Mouse (Mus musculus) gastrocnemius, postnatal 36 days (tissue): Measurements from ENCODE around the gene Rtn4rl2. TPM values are rescaled to one million over a fixed set of nuclear protein-coding genes. Genes with fewer than 3 reads are reported as not detected.

Experiments
- DNase-seq, 2 experiments: peaks; one replicate each; pipeline ENCODE4 v3.0.0; 2022
- intact Hi-C: fragments of 180-260 bp; cut with DNase I; formaldehyde crosslinking; loops from one replicate; pipeline ENCODE4 v1.15.1; 2025
- microRNA-seq, 2 experiments: library from miRNA; unstranded; fragments of <30 nt; microRNA quantifications; one replicate each; pipeline ENCODE4 v1.2.0; 2021
- total RNA-seq, 2 experiments: library from RNA; stranded (reverse); gene quantifications; 2 replicates each; pipeline ENCODE4 v1.2.3; 2021

Rtn4rl2 gene
- total RNA-seq, 2 experiments from 2014 or later: 0.20 to 0.26 TPM

DNA sequence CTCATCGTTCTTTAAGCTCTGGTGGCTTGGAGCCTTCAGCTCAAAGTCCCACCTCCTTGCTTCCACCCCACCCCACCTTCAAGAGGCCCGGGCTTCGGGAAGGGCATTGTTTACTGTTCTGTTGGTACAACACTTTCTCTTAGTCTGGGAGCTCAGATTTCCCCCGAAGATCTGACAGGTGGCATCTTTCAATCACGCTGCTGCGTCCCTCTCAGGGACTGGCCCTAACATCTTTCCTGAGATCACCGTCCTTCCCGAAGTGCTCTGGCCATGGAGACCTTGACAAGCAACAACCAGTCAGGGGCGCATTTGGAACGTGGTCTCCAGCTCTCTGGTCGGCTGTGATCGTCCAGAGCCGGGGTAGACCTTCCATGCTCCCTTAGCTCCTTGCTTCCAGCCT lies 64.0 kb downstream of the Rtn4rl2 start, which contains the start of gene Smtnl1:
Gene Smtnl1, minus strand, starts transcription at position 101 of the 400 bp plus-strand sequence.
- intact Hi-C loops: loop anchor here (10.0 kb wide), 1 partner anchor 222 kb away; the partner anchor contains the start of gene Tnks1bp1
- DNase-seq: no peak

Small RNAs within 50 kb of the gene (microRNA-seq; reads per million reads assigned to microRNA genes)
- 0 reads per million in 2 experiments for gene Gm24332

Other genes starting within 250 kb of the Rtn4rl2 start
- gene Ctnnd1, start 235.9 kb downstream of the Rtn4rl2 start, total RNA-seq: 10 to 100 TPM; 28.8 to 29.9 TPM
- gene Btbd18, start 227.6 kb downstream of the Rtn4rl2 start, total RNA-seq: not detected
- 10 to 100 TPM in 1 of 2 experiments, 1 to 10 TPM in 1; 6.8 to 13.0 TPM for gene Selenoh, start 215.9 kb downstream of the Rtn4rl2 start, total RNA-seq
- not detected for gene Gm28635, start 208.7 kb downstream of the Rtn4rl2 start, total RNA-seq
- 1 to 10 TPM; 5.2 to 6.7 TPM for gene Med19, start 208.3 kb downstream of the Rtn4rl2 start, total RNA-seq
- 10 to 100 TPM; 45.8 to 50.2 TPM for gene Tmx2, start 207.6 kb downstream of the Rtn4rl2 start, total RNA-seq
- 10 to 100 TPM; 57.5 to 62.2 TPM for gene Zdhhc5, start 171.5 kb downstream of the Rtn4rl2 start, total RNA-seq
- 1 to 10 TPM; 2.8 to 3.6 TPM for gene Clp1, start 159.4 kb downstream of the Rtn4rl2 start, total RNA-seq
- gene Ypel4, start 152.7 kb downstream of the Rtn4rl2 start, total RNA-seq: under 1 TPM; 0.35 to 0.61 TPM
- under 1 TPM in 1 of 2 experiments, not detected in 1; 0.51 TPM for gene Gm19426, start 143.1 kb downstream of the Rtn4rl2 start, total RNA-seq
- gene Serping1, start 111.3 kb downstream of the Rtn4rl2 start, total RNA-seq: 10 to 100 TPM; 44.8 to 46.5 TPM
- 1 to 10 TPM; 2.6 to 3.5 TPM for gene Ube2l6, start 87.9 kb downstream of the Rtn4rl2 start, total RNA-seq
- gene Smtnl1, start 64.1 kb downstream of the Rtn4rl2 start, total RNA-seq: 10 to 100 TPM; 58.7 to 84.0 TPM
- gene Timm10, start 59.7 kb downstream of the Rtn4rl2 start, total RNA-seq: 10 to 100 TPM; 39.6 to 55.9 TPM
- 10 to 100 TPM in 1 of 2 experiments, 1 to 10 TPM in 1; 7.6 to 19.2 TPM for gene Slc43a1, start 47.9 kb downstream of the Rtn4rl2 start, total RNA-seq
- gene Slc43a3, start 49.9 kb upstream of the Rtn4rl2 start, total RNA-seq: 10 to 100 TPM; 17.9 to 30.2 TPM
- not detected for gene Prg2, start 93.8 kb upstream of the Rtn4rl2 start, total RNA-seq
- gene Prg3, start 101.5 kb upstream of the Rtn4rl2 start, total RNA-seq: not detected
- gene Ssrp1, start 150.5 kb upstream of the Rtn4rl2 start, total RNA-seq: 10 to 100 TPM; 24.4 to 28.3 TPM
- under 1 TPM; 0.57 to 0.69 TPM for gene P2rx3, start 150.8 kb upstream of the Rtn4rl2 start, total RNA-seq
- gene Tnks1bp1, start 161.3 kb upstream of the Rtn4rl2 start, total RNA-seq: 10 to 100 TPM; 27.2 to 29.6 TPM
- 10 to 100 TPM in 1 of 2 experiments, 1 to 10 TPM in 1; 8.8 to 14.6 TPM for gene Aplnr, start 249.5 kb upstream of the Rtn4rl2 start, total RNA-seq